Mouse (Mus musculus): ENCODE results near the gene Hist1h2bb.
A peak's percentile ranks its signal among the peaks of the same experiment; 100 is the strongest.

Hist1h2bb gene

GRCm38 (mm10) chr13:23750839-23751477 lies 4.4 kb downstream of the Hist1h2bb start, which contains the start of gene Hist1h2ab:
Gene Hist1h2ab, plus strand, starts transcription at chr13:23751126.
- peak in 1 of 2 experiments; percentile 32 for DNase-seq

- no peak for DNase-seq
These were observed 5.0 kb downstream of the Hist1h2bb start for GRCm38 (mm10) chr13:23751478-23751956.

- peak; percentile 66 to 84 for DNase-seq
These were observed 5.7 kb downstream of the Hist1h2bb start, which contains the start of gene Hist1h3b for GRCm38 (mm10) chr13:23752067-23752741. Gene Hist1h3b, plus strand, starts transcription at chr13:23752267.

- DNase-seq = no peak
These were observed 6.2 kb downstream of the Hist1h2bb start for GRCm38 (mm10) chr13:23752742-23753172.

- no peak for DNase-seq
These were observed 7.0 kb downstream of the Hist1h2bb start for GRCm38 (mm10) chr13:23753314-23754078.

GRCm38 (mm10) chr13:23755000-23755399 lies 8.5 kb downstream of the Hist1h2bb start:
- no peak for DNase-seq

GRCm38 (mm10) chr13:23756790-23757189 lies 10.3 kb downstream of the Hist1h2bb start, which contains the start of gene Hist1h4b:
Gene Hist1h4b, plus strand, starts transcription at chr13:23757013.
- peak; percentile 89 to 92 for DNase-seq

GRCm38 (mm10) chr13:23757211-23757773 lies 10.8 kb downstream of the Hist1h2bb start:
- no peak for DNase-seq

- DNase-seq = no peak
These were observed 11.4 kb downstream of the Hist1h2bb start for GRCm38 (mm10) chr13:23757921-23758320.

- DNase-seq = no peak
These were observed 12.8 kb downstream of the Hist1h2bb start for GRCm38 (mm10) chr13:23759251-23759771.

- no peak for DNase-seq
These were observed 13.3 kb downstream of the Hist1h2bb start for GRCm38 (mm10) chr13:23759916-23760239.

GRCm38 (mm10) chr13:23760240-23760971 lies 13.9 kb downstream of the Hist1h2bb start:
- DNase-seq = no peak

- DNase-seq = peak; percentile 93 to 95
These were observed 14.7 kb downstream of the Hist1h2bb start, which contains the start of gene Hist1h4a for GRCm38 (mm10) chr13:23760972-23761864. Gene Hist1h4a, minus strand, starts transcription at chr13:23761230.

GRCm38 (mm10) chr13:23761871-23762821 lies 15.6 kb downstream of the Hist1h2bb start, which contains the start of gene Hist1h3a:
Gene Hist1h3a, minus strand, starts transcription at chr13:23762386.
- peak; percentile 45 to 72 for DNase-seq

GRCm38 (mm10) chr13:23763242-23763585 lies 16.7 kb downstream of the Hist1h2bb start:
- DNase-seq = no peak

GRCm38 (mm10) chr13:23763586-23764323 lies 17.2 kb downstream of the Hist1h2bb start, which contains the start of gene Hist1h1a:
Gene Hist1h1a, plus strand, starts transcription at chr13:23763666.
- DNase-seq = peak; percentile 78 to 83

GRCm38 (mm10) chr13:23764324-23765171 lies 18.0 kb downstream of the Hist1h2bb start:
- DNase-seq = no peak

- DNase-seq = no peak
These were observed 18.6 kb downstream of the Hist1h2bb start for GRCm38 (mm10) chr13:23765172-23765513.

Measured in kidney, adult 8-10 months (tissue).